Mouse (Mus musculus): Measurements from ENCODE around the gene Smarca2.

The Smarca2 gene

DNA sequence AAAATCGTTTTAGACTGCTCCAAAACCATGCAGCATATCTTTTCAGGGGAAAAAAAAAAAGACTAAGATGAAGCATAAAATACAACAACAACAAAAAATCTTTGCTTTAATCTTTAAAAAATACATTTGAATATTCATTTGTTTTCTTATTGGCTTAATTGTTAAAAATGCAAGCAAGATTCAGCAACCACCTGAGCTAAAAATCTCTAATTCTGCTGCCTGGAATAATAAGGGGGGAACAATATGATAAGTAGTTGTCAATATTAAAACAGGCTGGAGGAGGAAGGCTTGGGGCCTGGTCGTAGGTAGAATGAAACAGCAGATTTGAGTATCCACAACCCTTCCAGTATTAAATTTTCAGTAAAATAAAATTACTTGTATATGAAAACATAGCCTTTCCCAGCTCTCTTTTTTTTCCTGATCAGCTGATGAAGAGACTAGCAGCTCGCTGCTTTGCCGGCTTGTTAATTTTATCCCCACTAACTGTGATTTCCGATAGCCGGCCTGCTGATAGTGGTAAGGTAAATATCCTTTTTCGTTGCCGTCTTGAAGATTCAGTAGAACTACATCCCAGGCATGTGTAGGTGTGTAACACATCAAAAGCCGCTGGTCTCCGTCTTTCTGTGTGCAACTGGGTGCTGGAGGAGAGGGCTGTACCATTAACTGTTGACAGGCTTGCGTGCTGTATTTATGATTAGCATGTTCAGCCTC, 144.7 kb downstream of the Smarca2 start:
- DNase-seq: no peak

DNA sequence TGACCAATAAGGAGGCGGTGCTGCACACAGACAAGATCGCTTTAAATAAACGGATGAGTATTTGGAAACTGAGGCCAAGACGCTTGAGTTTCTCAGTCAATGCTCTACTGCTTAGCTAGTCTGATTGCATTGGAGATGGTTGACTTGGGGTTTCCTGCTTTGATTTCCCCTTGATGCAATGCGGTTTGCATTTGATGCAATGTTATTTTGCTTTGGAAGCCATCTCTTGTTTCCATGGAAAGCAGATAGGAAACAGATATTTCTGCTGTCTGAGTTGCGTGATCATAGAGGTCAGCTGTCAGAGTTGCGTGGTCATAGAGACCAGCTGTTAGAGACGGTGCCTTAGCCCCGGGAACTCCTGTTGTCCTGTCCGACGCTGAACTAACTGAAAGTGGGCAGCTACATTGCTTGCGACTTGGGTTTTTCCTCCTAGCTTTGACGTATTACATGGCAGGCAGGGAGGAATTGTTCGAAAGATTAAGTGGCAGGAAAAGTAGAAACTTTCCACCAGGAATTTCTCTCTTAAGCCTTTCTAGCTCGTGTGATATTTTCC, 147.8 kb downstream of the Smarca2 start:
- DNase-seq: no peak

DNA sequence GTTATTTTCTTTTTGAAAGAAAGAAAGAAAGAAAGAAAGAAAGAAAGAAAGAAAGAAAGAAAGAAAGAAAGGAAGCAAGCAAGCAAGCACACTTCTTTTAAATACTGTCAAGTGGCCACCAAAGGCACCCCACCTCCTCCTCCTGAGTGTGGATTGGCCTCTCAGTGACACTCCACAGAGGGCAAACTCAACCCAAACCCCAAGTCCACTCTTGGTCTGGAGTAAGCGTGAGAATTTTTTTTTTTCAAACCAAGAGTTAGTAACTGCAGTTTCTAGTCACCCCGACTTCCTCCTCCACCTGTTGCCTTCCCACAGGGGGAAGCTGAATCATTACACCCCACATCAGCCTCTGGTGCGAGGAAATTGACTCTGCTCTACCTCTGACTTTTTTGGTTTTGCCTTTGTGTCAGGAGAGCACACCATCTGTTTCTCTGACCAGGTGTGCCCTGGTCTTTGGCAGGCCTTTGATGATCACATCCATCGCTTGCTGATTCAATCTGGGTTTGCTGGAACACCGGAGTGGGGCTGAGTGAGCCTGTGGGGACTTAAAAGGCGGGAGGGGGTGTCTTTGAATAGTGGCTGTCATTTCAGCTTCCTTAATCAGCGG, 148.5 kb downstream of the Smarca2 start:
- DNase-seq: no peak

DNA sequence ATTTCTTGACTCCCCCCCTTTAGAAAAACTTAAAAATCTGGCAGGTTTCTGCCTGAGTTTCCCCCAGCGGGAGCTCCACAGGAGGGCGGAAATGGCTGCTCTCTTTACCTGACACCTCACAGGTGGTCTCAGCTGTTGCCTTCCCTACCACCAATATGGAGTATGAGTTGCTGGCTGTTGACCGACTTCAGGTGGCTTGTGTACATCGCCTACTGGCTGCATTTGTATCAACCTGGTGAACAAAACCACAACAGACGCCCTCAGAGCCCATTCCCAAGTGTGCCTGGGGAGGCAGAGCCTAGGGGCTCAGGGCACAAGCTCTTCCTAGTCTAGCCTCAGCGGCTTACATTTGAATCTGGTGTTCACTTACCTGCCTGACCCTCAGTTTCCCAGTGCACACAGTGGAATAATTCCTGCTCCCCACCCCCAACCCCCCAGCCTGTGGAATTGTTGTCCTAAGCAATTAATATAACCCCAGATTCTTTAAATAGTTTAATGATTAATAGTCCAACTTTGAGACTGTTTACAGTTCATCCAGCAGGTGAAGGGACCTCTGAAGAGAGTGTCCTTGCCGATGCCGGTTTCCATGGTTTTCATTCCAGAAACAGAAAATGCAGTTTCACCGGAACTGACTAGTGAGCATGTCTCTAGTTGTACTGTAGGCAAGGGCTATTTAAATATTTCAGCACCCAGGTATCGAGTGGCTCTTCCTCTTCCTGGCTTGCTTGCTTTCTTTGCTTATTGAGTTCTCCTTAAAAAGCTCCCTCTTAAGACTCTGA, 149.4 kb downstream of the Smarca2 start:
- no peak for DNase-seq

DNA sequence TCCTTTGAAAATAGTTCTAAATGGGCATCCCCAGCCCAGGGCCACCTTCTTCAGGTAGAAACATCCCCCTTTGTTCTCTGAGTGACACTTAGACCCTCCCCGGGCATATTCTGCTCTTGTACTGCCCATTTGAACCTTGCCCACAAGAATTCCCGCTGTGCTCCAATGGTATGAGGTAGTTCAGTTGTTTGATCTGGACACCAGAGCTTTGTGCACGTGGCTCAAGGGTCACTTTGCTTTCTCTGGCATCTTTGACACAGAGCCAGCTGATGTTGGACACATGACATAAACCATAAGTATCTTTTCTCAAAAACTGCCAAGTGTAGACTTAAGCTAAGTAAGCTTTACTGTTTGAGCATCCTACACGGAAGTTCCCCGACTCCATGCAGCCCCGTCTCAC, 151.1 kb downstream of the Smarca2 start:
- DNase-seq: no peak

DNA sequence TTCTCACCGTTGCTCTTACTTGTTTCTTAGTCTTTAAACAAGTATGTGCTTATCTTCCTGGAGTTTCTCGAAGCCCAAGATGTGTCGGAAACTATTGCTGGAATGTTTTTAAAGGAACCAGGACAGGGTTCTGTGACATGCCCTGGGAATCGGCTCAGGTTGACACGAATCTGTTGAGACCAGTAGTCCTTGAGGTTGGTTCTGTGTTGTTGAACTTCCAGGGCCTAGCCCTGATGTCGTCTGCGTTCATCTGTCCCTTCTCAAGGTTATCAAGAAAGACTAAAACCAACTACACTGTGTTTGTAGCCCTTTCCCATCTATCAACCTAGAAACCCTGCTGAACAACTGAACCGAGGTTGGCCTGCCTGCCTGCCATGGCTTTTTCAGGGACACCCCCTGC, 151.5 kb downstream of the Smarca2 start:
- DNase-seq: no peak

DNA sequence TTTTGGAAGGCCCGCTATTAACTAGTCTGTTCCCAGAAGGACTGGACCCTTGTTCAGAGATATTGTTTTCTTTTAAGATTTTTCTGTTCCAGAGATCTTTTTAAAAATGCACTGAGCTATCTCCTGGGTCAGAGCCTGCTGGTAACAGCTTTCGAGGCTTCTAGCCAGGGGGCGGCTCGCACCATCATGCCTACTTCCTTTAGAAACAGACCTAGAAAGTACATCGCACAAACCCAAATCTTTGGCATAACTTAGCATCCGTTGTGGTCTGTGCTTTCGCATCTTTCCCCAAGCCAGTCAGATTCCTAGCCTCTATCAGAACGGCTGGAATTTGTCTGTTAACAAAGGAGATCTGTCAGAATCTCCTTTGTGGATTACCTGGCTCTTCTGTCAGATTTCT, 153.3 kb downstream of the Smarca2 start:
- no peak for DNase-seq

DNA sequence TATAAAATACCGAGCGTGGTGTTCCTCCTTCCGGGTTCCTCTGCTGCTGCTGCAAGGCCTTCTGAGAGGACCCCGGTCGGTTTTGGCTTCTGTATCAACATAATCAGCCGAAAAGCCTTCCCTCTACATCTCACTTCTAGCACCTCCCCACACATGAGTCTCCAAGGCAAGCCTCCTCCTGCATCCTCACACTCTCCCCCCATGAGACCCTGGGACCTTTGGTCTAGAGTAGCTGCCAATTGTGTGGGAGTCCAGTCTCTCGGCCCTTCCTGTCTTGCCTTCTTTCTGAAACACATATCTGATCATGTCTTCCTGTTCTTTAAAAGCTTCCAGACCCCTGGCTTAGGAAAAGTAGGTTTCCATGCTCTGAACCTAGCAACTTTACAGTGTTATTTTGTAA, 153.8 kb downstream of the Smarca2 start:
- DNase-seq: no peak

DNA sequence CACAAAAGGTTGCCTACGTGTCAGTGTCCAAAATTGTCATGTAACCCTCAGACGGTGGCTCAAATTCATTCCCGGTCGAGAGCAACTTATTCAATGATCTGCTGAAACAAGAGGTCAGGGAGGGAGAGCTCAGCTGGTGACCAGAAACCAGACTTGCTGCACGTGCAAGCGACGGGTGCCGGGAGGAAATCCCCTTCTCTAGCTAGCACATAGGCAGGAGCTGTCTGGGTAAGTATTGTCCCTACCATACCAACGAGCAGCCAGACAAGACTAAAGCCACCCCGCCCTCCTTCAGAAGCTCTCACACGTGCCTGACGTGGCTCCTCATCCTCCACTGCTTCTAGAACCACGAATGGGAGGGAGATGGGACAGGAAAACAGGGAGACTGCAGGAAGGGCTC, 154.4 kb downstream of the Smarca2 start:
- no peak for DNase-seq

DNA sequence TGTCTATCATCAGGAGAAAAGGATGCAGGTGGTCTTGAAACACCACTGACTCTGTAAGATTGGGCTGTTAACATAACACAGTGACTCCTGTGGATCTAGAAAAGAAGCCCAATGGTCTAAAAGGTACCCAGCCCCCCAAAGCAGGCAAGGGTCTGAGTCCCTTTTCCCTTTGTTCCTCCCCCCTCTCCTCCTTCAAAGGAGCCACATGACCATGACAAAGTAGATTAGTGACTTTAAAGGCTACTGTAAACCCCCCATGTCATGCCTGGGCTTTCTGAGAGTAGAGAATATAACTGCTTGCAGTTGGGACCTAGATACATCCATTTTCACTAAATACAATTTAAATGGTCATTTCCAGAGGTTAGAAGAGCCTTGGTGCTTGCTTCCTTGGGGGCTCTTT, 156.4 kb downstream of the Smarca2 start:
- no peak for DNase-seq

DNA sequence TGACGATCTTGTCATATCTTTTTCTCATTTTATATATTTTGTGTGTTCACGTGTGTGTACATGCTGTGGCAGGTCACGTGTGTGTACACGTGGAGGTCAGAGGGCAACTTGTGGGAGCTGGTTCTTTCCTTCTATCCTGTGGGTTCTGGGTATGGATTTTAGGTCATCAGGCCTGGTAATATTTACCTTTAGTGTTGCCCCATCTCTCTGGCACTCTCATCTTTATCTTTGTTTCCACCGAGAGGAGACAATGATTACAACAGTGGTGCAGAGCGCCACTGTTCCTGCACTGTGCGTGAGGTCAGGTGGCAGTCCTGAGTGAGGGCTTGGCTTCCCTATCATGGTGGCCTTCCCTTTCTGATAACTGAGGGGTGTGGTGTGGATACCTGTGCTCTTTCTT, 160.6 kb downstream of the Smarca2 start:
- DNase-seq: no peak

DNA sequence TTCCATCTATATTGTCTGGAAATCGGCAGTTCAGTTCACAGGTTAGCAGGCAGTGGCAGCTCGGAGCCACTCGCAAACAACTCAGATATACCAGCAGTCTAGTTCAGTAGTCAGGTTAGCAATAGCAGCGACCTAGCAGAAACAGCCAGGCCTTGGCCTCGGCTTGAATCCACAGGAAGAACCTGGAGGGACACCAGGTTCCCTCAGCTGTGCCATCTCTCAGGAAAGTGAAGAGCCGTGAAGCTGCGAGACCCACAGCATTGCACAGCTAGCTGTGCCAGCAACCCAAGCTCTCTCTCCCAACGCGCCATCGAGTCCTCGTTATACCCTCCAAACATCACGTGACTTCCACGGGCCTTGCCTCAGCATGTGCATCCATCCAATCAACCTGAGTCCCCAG, 162.6 kb downstream of the Smarca2 start:
- DNase-seq: no peak

DNA sequence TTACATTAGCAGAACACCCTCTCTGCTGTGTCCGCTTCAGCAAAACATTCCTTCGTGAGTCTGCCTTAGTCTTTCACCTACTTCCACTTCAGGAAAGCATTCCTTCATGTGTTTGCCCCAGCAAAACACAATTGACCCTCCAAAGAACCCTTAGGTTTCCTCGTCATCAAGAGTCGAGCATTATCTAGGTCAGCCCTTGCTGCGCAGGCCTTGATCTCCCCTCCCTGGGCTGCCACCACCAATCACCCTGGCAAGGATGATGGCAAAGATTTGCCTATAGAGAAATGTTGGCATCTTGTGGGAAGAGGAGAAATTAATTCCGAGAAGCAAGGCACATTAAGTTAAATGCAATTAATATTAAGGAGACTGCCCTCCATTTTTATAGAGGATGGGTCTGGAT, 163.1 kb downstream of the Smarca2 start:
- no peak for DNase-seq

DNA sequence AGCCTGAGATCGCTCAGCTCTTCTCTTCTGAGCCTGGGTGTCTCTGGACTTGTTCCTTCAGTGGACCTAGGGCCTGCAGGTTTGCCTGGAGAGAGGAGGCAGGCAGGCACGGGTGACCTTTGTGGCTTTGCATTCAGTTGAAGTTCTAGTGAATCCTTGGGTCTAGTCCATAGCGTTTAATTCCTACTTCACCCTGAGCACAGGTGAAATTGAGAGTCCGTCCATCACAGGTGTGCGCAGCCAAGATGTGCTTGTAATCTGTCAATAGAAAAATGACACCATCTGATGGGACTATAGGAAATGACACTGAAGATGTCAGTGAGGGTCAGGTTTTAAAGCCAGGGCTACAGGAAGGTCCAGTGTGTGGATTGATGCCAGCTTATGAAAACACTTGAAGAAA, 164.0 kb downstream of the Smarca2 start:
- DNase-seq: no peak

DNA sequence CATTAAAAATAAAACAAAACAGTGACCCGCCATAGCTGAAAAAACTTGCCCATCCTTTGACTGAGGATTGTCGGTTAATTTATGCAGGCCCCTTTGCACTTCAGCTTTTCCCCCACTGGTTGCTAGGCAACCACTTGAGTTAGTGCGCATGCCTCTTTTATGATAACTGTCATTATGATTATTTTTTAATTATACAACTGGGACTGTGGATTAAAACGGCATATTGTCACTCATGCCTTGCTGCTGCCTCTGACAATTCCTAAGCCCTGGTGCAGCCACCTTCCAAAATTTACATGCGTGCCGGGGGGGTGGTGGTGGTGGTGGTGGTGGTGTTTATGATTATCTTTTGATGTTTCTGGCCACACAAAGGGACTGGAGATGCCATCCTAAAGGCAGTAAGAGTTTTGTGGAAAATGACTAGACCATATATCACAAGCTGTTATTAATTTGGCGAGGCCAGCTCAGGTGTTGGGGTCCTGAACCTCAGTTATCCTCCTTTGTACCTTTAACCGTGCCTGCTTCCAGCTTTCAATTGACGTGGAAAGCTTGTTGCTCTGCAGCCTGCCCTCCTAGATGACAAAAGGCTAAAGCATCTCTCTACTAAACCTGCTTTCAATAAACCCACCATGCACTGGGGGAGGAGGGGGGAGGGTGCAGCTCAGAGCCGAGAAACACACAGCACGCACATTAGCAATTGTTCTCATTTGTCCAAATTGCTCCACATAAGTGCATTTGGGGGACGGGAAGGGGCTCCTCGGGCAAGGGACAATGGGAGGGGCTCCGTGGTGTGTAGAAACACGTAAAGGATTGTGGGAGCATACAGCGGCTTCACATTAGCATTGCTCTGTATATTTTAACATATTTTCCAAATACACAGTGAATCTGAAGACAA, 165.0 kb downstream of the Smarca2 start:
- peak; percentile 79 for DNase-seq

DNA sequence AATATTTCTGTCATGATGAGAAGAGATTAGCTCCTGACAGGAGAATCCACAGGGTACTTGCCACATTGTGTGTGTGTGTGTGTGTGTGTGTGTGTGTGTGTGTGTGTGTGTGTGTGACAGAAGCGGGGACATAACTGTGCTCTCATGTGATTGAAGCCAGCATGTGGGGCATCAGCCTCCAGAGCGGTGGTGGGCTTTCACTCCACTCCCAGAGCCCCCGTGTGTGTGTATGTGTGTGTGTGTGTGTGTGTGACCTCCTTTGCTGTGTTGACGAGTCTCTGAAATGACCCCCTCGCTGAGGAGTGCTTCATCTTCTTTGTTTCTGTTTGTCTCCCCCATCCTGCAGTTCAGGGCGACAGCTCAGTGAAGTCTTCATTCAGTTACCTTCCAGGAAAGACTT, 165.7 kb downstream of the Smarca2 start:
- DNase-seq: peak; percentile 23

DNA sequence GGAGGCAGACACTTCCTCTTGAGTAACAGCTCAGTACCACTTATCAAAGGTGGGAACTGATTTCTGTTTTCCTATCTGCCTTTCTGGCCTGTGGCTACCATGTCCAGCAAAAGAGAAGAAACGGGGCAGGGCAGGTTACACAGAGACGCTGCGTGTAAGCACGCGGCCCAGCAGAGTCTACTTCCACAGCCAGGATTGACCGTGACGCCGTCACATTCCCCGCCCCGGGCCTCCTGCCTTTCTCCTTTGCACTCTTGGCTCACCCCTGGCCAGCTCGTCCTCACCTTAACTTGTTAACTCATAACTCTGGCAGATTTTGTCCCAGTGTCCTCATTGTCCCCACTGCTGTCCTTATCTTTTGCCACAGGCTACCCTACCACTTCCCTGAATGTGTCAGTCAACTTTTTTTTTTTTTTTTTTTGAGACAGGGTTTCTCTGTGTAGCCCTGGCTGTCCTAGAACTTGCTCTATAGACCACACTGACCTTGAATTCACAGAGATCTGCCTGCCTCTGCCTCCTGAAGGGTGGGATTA, 167.3 kb downstream of the Smarca2 start:
- DNase-seq: no peak

DNA sequence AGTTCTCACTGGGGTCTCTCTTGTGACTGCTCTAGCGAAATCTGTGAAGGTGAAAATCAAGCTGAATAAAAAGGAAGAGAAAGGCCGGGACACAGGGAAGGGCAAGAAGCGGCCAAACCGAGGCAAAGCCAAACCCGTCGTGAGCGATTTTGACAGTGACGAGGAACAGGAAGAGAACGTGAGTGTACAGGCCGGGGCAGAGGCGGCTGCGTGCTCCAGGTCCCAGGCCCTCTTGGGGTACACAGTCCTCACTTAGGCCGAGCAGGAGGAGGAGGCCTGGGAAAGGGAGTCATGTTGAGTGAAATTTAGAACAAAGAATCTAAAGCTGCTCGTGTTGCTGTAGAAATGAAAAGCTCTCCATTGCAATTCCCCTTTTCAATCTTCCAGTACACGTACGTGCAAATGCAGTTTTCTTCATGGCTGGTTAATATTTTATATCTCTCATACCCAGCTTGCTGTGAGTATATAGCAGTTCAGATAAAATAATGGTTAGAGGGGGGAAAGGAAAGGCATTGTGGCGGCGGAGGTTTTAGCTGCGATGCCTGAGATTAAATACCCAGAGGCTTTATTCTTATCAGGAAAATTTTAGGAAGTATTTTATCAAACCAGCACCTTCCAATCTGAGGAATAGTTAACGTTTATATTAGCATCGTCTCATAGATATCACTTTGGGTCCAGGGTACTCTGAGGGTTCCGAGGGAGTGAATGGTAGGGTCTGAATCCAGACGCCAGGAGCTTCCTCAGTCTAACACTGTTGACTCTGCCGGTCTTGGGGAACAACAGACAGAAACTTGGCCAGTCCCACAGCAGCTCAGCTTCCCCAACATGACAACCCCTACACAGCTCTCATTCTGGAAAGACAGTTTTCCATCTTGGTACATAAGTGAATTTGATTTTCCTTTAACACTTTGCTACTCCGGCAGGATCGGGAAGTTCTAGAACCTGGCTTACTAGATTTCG, 171.5 kb downstream of the Smarca2 start:
- DNase-seq: no peak

DNA sequence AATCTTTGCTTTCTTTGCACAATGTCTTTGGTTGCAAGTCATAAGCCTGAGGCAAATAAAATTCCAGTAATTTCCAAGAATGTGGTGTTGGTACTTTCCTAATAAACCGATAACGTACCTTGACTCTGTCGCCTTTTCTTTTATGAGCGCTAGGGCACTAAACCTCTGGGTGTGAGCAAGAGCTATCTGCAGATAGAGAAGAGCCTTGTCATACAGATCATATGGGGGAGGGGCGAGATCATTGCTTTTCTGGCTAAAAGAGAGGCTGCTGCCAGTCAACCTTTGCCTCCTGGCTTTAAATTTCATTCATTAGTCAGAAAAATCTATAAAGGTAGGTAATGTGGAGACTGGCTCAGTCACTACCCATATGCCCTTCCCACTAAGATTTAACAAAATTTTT, 173.3 kb downstream of the Smarca2 start:
- DNase-seq: no peak

DNA sequence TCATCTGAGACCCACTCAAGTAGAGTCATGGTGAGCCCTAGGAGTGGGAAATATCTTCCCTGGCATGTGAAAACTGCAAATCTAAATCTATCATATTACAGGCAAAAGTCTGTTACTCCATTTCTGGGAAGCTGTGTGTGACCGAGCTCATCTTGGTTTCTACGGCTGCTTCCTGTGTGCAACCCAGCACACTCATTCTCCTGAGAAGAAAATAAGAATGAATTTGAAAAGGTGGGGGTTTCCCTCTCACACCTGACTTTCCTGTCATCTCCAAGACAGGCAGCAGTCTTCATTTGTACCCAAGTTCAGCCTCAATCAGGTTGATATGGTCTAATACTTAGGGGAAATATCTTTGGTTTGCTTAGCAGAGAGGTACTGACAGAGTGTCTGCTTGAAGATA, 176.4 kb downstream of the Smarca2 start:
- no peak for DNase-seq

DNA sequence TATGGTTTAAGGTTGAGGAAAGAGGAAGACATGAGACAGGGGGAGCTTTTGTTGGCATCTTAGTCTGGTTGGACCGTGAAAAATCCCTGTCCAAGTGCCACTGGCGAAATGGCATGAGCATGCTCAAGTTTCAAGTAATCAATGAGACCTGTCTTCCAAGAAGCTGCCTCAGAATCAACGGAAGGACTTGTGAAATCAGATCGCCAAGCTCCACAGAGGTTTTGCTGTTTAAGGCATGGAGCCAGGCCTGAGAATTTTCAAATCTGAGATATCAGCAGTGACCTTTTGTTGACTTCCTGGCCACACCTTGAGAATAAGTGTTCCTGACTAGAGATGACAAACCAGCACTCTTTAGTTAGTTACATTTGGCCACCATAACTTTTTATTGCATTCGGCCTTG, 183.6 kb downstream of the Smarca2 start:
- no peak for DNase-seq

Data from embryo, embryonic 11 days (tissue).